Mouse (Mus musculus): ENCODE data around the gene Syngap1.

Gene Syngap1

GRCm38 (mm10) chr17:26990521-26990920, 49.5 kb downstream of the Syngap1 start:
- no peak for DNase-seq (ENCODE audit: low spot score in 2 of 2)

- DNase-seq (ENCODE audit: low spot score in 2 of 2) = no peak
These were observed 53.4 kb downstream of the Syngap1 start for GRCm38 (mm10) chr17:26994410-26994809.

GRCm38 (mm10) chr17:26995006-26995405, 54.0 kb downstream of the Syngap1 start:
- DNase-seq (ENCODE audit: low spot score in 2 of 2) = no peak

GRCm38 (mm10) chr17:26995562-26995961, 54.5 kb downstream of the Syngap1 start:
- no peak for DNase-seq (ENCODE audit: low spot score in 2 of 2)

DNA sequence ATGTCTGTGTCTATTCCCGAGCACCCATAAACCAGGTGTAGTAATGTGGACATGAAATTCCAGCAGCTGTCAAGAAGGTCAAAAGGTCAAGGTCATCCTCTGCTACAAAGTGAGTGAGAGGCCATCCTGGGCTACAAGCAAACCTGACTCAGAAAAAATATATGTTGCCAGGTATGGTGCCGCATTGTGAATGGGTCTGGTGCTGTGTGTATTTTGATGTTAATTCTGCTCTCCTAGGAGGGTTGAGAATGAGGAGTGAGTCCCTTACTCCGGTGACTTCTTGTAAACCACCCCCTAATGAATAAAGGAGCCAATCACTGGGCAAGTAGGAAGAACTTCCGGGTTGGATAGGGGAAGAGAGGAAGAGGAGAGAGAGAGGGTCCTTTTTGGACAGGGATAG, 56.6 kb downstream of the Syngap1 start:
- no peak for DNase-seq (ENCODE audit: low spot score in 2 of 2)

DNA sequence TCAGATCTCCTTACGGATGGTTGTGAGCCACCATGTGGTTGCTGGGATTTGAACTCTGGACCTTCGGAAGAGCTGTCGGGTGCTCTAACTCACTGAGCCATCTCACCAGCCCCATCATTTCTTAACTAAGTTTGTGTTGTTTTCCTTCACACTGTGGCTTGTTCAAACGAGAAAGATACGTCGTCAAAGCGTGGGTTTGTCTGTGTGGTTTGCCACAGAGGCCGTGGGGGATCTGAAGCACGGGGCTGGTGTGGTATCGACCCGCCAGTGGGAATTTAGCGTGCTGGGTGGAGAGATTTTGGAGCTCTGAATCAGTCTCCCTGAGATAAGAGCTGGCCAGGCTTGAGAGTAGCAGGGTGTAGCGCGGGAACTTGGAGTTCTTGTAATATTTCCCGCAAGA, 57.2 kb downstream of the Syngap1 start:
- DNase-seq (ENCODE audit: low spot score in 2 of 2) = no peak

DNA sequence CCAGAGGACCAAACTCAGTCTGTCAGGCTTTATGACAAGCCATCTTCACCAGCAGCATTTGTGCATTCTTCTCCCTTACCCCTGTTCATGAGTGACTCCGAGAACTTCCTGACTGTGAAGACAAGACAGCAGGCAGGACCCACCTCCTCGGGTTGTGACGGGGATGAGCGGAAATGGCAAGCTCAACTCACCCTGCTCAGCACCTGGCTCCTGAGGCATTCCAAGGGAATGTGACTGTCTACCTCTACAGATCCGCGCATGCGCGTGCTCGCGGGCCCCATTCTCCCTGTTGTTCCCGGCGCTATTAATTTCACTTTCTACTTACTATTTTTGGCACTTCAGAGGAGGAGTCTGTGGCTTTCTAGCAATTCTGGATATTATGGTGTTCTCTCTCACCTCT, 58.9 kb downstream of the Syngap1 start:
- DNase-seq (ENCODE audit: low spot score in 2 of 2) = no peak

DNA sequence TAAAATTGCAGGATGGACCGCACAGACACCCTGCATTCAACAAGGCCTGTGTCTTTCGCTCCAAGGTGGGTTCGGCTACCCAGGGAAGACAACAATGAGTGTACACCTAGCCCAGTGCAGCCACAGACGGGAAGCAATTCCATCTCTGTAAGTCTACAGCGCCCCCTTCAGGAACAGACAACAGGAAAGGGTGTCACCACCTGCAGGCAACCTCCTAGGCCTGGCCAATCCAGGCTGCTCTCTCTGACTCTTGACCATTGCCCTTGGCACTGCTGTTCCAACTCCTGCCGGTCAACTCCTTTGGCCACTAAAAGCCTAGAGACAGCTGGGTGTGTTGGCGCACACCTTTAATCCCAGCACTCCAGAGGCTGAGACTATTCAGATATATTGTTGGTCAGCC, 60.1 kb downstream of the Syngap1 start:
- no peak for DNase-seq (ENCODE audit: low spot score in 2 of 2)

GRCm38 (mm10) chr17:27001889-27002288, 60.8 kb downstream of the Syngap1 start:
- DNase-seq (ENCODE audit: low spot score in 2 of 2) = no peak

DNA sequence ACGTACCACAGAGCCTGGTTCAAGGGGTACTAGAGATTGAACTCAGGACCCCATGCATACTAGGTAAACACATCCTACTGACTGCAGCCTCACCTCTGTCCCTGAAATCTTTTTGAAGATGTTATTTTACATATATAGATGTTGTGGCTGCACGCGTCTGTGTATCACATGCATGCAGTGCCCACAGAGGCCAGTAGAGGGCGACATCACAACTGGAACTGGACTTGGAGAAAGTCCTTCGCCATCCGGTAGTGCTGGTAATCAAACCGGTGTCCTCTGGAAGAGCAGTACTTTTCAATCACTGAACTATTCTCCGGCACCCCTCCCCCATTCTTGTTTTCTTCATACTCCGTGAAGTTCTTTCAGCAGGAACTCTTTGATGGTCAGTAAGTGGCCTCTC, 63.4 kb downstream of the Syngap1 start:
- DNase-seq (ENCODE audit: low spot score in 2 of 2) = peak in 1 of 2 experiments; percentile 49

GRCm38 (mm10) chr17:27004903-27005485, 63.9 kb downstream of the Syngap1 start:
- DNase-seq (ENCODE audit: low spot score in 2 of 2) = no peak

GRCm38 (mm10) chr17:27005644-27006043, 64.6 kb downstream of the Syngap1 start:
- peak in 1 of 2 experiments; percentile 36 for DNase-seq (ENCODE audit: low spot score in 2 of 2)

DNA sequence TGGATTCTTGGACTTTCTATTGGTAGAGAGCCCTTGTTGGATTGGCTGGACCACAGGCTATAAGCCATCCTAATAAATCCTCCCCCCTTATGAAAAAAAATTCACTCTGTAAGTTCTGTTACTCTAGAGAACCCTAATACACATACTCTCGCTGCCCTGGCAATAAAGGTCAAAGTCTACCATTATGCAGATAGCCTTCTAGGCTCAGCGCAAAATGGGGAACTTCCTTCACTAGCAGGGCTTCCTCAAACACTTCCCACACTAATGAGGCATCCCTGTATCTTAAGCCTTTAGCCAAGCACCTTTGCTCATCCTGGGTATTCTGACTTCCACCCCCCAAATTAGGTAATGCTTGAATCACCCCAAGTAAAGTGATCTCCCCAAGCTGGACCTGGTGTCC, 67.2 kb downstream of the Syngap1 start:
- DNase-seq (ENCODE audit: low spot score in 2 of 2) = no peak

DNA sequence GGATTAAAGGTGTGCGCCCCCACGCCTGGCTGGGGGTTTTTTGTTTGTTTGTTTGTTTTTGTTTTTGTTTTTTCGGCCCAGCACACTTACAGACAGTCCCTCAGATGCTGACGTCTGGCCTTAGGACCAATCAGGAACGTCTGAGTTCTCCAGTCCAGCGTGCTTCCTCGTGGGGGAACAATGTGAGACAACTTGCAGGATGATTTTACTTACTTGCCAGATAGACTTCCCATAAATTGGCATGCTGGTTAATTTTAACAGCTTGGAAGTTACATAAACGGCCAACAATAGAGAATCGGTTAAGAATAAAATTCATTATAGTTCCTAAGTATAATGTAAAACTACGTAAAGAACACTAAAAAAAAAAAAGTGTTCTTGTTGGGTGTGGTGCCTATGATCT, 70.1 kb downstream of the Syngap1 start:
- peak in 1 of 2 experiments; percentile 44 for DNase-seq (ENCODE audit: low spot score in 2 of 2)

- peak in 1 of 2 experiments; percentile 28 for DNase-seq (ENCODE audit: low spot score in 2 of 2)
These were observed 71.1 kb downstream of the Syngap1 start for GRCm38 (mm10) chr17:27011998-27012672.

DNA sequence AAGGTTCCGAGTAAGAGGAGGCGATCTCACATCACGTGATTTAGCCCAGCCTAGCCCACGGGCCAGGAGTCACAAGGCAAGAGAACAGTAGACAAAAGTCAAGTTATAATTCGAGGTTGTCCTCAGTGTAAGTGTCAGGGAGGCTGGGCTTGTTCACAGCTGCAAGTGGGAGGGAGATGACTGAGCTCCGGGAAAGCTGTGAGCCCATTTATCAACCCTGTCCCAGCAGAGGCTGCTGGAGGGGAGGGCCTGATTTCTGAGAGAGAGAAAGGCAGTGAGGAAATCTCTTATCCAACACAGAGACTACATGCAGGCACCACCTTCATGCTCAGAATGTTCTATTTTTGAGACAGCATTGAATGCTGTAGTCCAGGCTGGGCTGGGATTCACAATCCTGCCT, 71.9 kb downstream of the Syngap1 start:
- peak; percentile 60 to 68 for DNase-seq (ENCODE audit: low spot score in 2 of 2)

DNA sequence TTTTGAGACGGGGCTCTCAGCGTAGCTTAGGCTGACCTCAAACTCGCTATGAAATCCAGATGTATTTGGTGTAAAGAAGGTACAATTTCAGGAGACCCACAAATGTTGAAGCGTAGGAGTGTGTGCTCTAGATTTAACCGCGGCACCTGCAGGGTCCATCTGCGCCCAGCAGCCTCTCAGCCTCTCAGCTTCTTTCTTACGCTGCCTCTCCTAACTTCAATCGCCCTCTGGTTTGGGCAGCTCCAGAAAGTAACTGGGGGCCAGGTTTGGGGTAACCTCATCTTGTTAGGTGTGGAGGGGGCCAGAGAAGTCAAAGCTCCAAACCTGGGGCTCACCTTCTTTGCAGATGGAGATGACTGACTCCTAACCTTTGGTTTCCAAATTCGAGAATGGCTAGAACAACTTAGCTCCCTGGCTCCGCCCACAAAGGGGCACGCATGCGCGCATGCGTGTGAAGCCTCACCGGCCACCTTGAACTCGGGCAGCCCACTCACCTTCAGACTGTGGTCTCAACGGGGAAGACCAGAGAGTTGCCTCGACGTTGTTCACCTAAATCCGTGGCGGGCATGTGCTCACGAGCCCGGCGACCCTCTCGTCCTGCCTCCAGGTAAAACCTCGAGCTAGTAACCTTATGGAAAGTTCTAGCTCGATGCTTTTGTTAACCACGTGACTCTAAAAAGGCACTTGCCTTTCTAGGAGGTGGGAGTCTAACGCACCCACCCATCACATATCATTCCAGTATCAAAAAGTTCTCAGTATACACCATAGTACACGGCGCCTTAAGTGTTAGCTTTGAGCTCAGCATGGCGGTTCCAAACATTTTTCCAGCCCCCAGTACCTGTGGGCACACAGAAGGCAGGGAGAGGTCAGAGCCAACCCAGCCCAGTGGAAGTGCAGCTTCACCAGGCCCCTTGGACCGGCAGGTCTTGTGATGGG, 76.8 kb downstream of the Syngap1 start:
- peak; percentile 74 to 85 for DNase-seq (ENCODE audit: low spot score in 2 of 2)

- DNase-seq (ENCODE audit: low spot score in 2 of 2) = peak; percentile 42 to 62
These were observed 77.6 kb downstream of the Syngap1 start for GRCm38 (mm10) chr17:27018555-27019196.

DNA sequence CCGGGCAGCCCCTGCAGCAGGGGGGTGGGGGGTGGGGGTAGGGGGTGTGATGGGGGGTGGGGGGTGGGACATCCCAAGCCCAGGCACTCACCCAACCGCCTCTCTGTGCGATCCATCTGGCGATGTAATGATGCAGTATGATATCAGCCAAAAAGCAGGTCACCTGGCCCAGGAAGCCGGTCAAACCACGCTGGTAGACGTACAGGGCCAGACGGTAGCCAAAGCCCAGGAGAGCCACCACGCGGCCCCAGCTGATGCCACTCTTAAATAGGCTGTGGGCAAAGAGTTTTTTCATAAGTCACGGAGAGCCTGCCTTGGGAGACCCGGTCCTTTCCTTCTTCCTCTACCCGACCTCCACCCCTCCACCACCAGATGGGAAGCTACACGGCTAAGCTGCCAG, 80.0 kb downstream of the Syngap1 start:
- DNase-seq (ENCODE audit: low spot score in 2 of 2) = no peak

DNA sequence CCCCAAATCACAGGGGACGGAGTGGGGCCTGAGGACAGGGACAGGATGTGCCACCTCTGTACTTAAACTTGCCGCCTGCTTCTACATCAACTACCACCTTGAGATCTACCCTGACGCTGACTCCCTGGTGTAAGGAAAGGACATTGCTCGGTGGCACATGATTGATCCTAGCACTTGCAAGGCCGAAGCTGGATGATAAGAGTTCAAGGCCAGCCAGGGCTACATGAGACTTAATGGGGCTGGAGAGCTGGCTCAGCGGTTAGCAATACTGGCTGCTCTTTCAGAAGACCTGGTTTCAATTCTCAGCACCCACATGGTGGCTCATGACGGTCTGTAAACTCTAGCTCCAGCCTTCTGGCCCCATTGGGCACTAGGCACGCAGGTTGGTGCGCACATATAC, 80.7 kb downstream of the Syngap1 start:
- DNase-seq (ENCODE audit: low spot score in 2 of 2) = no peak
